In genomic region chr2:133497541-133498185, GRCm38 (mm10) we compare ENCODE assay signal across 28 mouse cellular contexts. TPM values are rescaled to one million over a fixed set of nuclear protein-coding genes. Genes with fewer than 3 reads are reported as not detected.
DNase-seq lines count a peak whose midpoint lies in the region; ATAC-seq and TF ChIP-seq lines count a peak whose summit lies in the region.
"Had no signal": no experiment of that assay in that cellular context is flagged by ENCODE, and none has a peak within 500 bp of the region (broad histone marks: within the 10 kb centered on the region; RNA-seq: fewer than 3 reads in every experiment).

No protein-coding gene starts in this region.

- TF ChIP-seq CTCF in liver, postnatal 0 days (IDR thresholded peaks at IDR 0.05; ENCODE audit: low read depth): no peak

- 0 out of 2 replicates have a peak, but pooled peaks cover 11% of the 10 kb centered on the region for H3K4me1 ChIP-seq in lung, embryonic 15.5 days
- H3K4me1 ChIP-seq in liver, postnatal 0 days (ENCODE audit: insufficient read depth): peaks cover 24% of the 10 kb centered on the region
- no peaks in the 10 kb centered on the region for H3K4me1 ChIP-seq in stomach, embryonic 15.5 days
- 0 out of 2 replicates have a peak, but pooled peaks cover 3% of the 10 kb centered on the region for H3K4me1 ChIP-seq in embryonic facial prominence, embryonic 10.5 days
- H3K4me1 ChIP-seq: embryonic facial prominence, embryonic 13.5 days; forebrain, embryonic 12.5 days; limb, embryonic 15.5 days had no signal

- no peak overlapping the region for H3K4me3 ChIP-seq in lung, embryonic 15.5 days
- H3K4me3 ChIP-seq in liver, postnatal 0 days (ENCODE audit: low read depth, low read length): no peak overlapping the region
- H3K4me3 ChIP-seq in stomach, embryonic 15.5 days (replicated peaks): no peak overlapping the region
- no peak overlapping the region for H3K4me3 ChIP-seq in embryonic facial prominence, embryonic 10.5 days
- H3K4me3 ChIP-seq: embryonic facial prominence, embryonic 13.5 days; erythroblast, embryonic 14.5 days; forebrain, embryonic 12.5 days; heart, embryonic 15.5 days; kidney, embryonic 15.5 days; left cerebral cortex, adult 2 months; limb, embryonic 15.5 days had no signal

- no peak for ATAC-seq in lung, embryonic 15.5 days (ENCODE audit: borderline replicate concordance, extremely low read depth, low FRiP score, low TSS enrichment)
- no peak for ATAC-seq in liver, postnatal 0 days
- ATAC-seq in stomach, embryonic 15.5 days (ENCODE audit: insufficient read depth, low FRiP score, low read depth): no peak
- ATAC-seq: activated CD4-positive, CD25-positive, alpha-beta regulatory T cell, adult 4 months; hindbrain, embryonic 16.5 days had no signal

- no peak for TF ChIP-seq EP300 in liver, postnatal 0 days (IDR thresholded peaks at IDR 0.05; ENCODE audit: low read depth)

- no peaks in the 10 kb centered on the region for H3K9me3 ChIP-seq in lung, embryonic 15.5 days
- no peaks in the 10 kb centered on the region for H3K9me3 ChIP-seq in liver, postnatal 0 days (ENCODE audit: low read length)
- no peaks in the 10 kb centered on the region for H3K9me3 ChIP-seq in stomach, embryonic 15.5 days
- no peaks in the 10 kb centered on the region for H3K9me3 ChIP-seq in embryonic facial prominence, embryonic 10.5 days
- H3K9me3 ChIP-seq: embryonic facial prominence, embryonic 13.5 days; forebrain, embryonic 12.5 days; heart, embryonic 15.5 days; kidney, embryonic 15.5 days; limb, embryonic 15.5 days had no signal

- no peak overlapping the region for H3K9ac ChIP-seq in lung, embryonic 15.5 days
- H3K9ac ChIP-seq in liver, postnatal 0 days (replicated peaks): no peak overlapping the region
- no peak overlapping the region for H3K9ac ChIP-seq in stomach, embryonic 15.5 days
- H3K9ac ChIP-seq: embryonic facial prominence, embryonic 13.5 days; forebrain, embryonic 12.5 days; heart, embryonic 15.5 days; kidney, embryonic 15.5 days; limb, embryonic 15.5 days had no signal

- H3K27ac ChIP-seq in lung, embryonic 15.5 days: peak overlapping the region; percentile 69
- peak overlapping the region; percentile 61; the same call in 1 of the 2 replicates for H3K27ac ChIP-seq in liver, postnatal 0 days (ENCODE audit: low read depth)
- H3K27ac ChIP-seq in stomach, embryonic 15.5 days: peak overlapping the region; percentile 85
- H3K27ac ChIP-seq in embryonic facial prominence, embryonic 10.5 days (replicated peaks): no peak overlapping the region
- H3K27ac ChIP-seq: embryonic facial prominence, embryonic 13.5 days; forebrain, embryonic 12.5 days; heart, embryonic 15.5 days; kidney, embryonic 15.5 days; left cerebral cortex, adult 2 months; limb, embryonic 15.5 days had no signal

- H3K4me2 ChIP-seq in lung, embryonic 15.5 days: no peak overlapping the region
- H3K4me2 ChIP-seq in liver, postnatal 0 days (ENCODE audit: low read depth, low read length): no peak overlapping the region
- no peak overlapping the region for H3K4me2 ChIP-seq in stomach, embryonic 15.5 days
- H3K4me2 ChIP-seq: embryonic facial prominence, embryonic 13.5 days; forebrain, embryonic 12.5 days; heart, embryonic 15.5 days; kidney, embryonic 15.5 days; limb, embryonic 15.5 days; midbrain, embryonic 11.5 days had no signal

- no peaks in the 10 kb centered on the region for H3K36me3 ChIP-seq in lung, embryonic 15.5 days
- H3K36me3 ChIP-seq in liver, postnatal 0 days (replicated peaks; ENCODE audit: insufficient read depth, low read length): no peaks in the 10 kb centered on the region
- H3K36me3 ChIP-seq in stomach, embryonic 15.5 days: no peaks in the 10 kb centered on the region
- no peaks in the 10 kb centered on the region for H3K36me3 ChIP-seq in embryonic facial prominence, embryonic 10.5 days (replicated peaks)
- H3K36me3 ChIP-seq: embryonic facial prominence, embryonic 13.5 days; forebrain, embryonic 12.5 days; G1E; heart, embryonic 15.5 days; kidney, embryonic 15.5 days; limb, embryonic 15.5 days had no signal

- DNase-seq in lung, postnatal 4 days: no peak
- peak; percentile 20 for DNase-seq in c-Kit-positive CD71-negative TER-119-negative erythroid progenitor cells, embryonic 14.5 days (ENCODE audit: low read depth)
- DNase-seq in liver, postnatal 0 days: no peak
- no peak for DNase-seq in cerebellum, postnatal 4 days (ENCODE audit: low spot score in 2 of 2)
- no peak for DNase-seq in urinary bladder, adult 2 months (ENCODE audit: low spot score)
- no peak for DNase-seq in embryonic facial prominence, embryonic 10.5 days (ENCODE audit: low spot score)
- DNase-seq: adrenal gland, postnatal 10 days; B cell, adult 2 months; cerebellum, adult 11-12 months; cerebellum, postnatal 10 days; heart, postnatal 4 days; kidney, adult 11 months; kidney, postnatal 36 days; left cerebral cortex, postnatal 4 days had no signal

- WGBS in lung, embryonic 15.5 days: 66% methylated on average over 8 of the region's 8 CpGs
- WGBS in liver, postnatal 0 days (ENCODE audit: insufficient replicate concordance): 27% methylated on average over 8 of the region's 8 CpGs
- 53% methylated on average over 8 of the region's 8 CpGs for WGBS in stomach, embryonic 15.5 days
- 84% methylated on average over 8 of the region's 8 CpGs for WGBS in embryonic facial prominence, embryonic 10.5 days

- H3K27me3 ChIP-seq in lung, embryonic 15.5 days: no peaks in the 10 kb centered on the region
- no peaks in the 10 kb centered on the region for H3K27me3 ChIP-seq in liver, postnatal 0 days (ENCODE audit: insufficient read depth, low read length)
- no peaks in the 10 kb centered on the region for H3K27me3 ChIP-seq in stomach, embryonic 15.5 days (replicated peaks)
- no peaks in the 10 kb centered on the region for H3K27me3 ChIP-seq in embryonic facial prominence, embryonic 10.5 days (replicated peaks; ENCODE audit: low read depth, poor library complexity, severe bottlenecking)
- H3K27me3 ChIP-seq: CH12.LX; embryonic facial prominence, embryonic 13.5 days; forebrain, embryonic 12.5 days; heart, embryonic 15.5 days; kidney, embryonic 15.5 days; limb, embryonic 15.5 days had no signal

RNA-seq across cellular contexts. Expression of gene Bmp2, which starts 54.3 kb away (rescaled TPM):
- polyA plus RNA-seq in lung, embryonic 15.5 days (2015; fragmentation: Nextera tagmentation; extraction: Ambion mirVana): 3.9 and 4.2 TPM in 2 replicates
- 5.6 and 5.7 TPM in 2 replicates for polyA plus RNA-seq in liver, postnatal 0 days (2015; fragmentation: Nextera tagmentation; extraction: Ambion mirVana)
- polyA plus RNA-seq in stomach, embryonic 15.5 days (2015; fragmentation: Nextera tagmentation; extraction: Ambion mirVana): 11.7 and 12.3 TPM in 2 replicates
- polyA plus RNA-seq in urinary bladder, adult 2 months (2012; rRNA removed): 22.2 and 23.4 TPM in 2 replicates
- polyA plus RNA-seq in embryonic facial prominence, embryonic 10.5 days (2016; fragmentation: Nextera tagmentation; extraction: Ambion mirVana): 2.0 and 2.5 TPM in 2 replicates
- polyA plus RNA-seq: activated CD4-positive, CD25-positive, alpha-beta regulatory T cell, adult 4 months; G1E had no signal
